Mouse (Mus musculus) heart, adult 11 months (tissue): Measurements from ENCODE around the gene Kbtbd7.
"Not testable (repeated sequence)": the region's sequence is repeated elsewhere in the genome, so short reads cannot be mapped to it uniquely, and the experiment has no call there.

ENCODE experiments used
- DNase-seq: peaks from one replicate; pipeline ENCODE4 v3.0.0; 2022

The Kbtbd7 gene

GRCm38 (mm10) chr14:79451681-79452590 lies 25.6 kb downstream of the Kbtbd7 start, which contains the start of gene Kbtbd6:
Gene Kbtbd6 (plus strand): TSS chr14:79451835.
- DNase-seq = peak; percentile 97

DNA sequence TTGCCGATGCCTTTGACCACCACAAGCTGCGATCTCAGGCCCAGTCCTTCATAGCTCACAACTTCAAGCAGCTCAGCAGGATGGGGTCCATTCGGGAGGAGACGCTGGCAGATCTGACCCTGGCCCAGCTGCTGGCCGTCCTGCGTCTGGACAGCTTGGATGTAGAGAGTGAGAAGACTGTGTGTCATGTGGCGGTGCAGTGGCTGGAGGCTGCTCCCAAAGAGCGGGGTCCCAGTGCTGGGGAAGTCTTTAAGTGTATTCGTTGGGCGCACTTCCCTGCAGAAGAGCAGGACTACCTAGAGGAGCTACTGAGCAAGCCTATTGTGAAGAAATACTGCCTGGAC lies 26.3 kb downstream of the Kbtbd7 start:
- not testable (repeated sequence) for DNase-seq

GRCm38 (mm10) chr14:79460401-79460800 lies 34.1 kb downstream of the Kbtbd7 start:
- DNase-seq = peak; percentile 71

DNA sequence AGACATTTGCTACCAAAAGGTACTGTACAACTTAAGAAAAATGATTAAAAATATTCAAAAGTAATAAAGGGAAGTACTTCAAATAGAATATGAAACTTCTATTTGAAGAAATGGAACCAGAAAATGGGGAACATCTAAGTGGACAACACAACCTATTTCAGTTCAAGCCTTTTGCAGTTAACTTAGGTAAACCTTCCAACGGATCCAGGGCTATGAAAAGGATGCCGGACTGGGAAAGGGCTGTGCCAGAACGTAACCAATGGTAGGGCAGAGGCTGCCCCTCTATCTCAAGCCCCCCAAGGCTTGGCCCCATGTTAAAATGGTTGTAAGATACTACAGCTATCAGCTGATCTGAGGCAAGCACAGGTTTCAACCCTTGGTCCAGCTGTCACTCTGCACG lies 34.7 kb downstream of the Kbtbd7 start:
- peak; percentile 71 for DNase-seq

DNA sequence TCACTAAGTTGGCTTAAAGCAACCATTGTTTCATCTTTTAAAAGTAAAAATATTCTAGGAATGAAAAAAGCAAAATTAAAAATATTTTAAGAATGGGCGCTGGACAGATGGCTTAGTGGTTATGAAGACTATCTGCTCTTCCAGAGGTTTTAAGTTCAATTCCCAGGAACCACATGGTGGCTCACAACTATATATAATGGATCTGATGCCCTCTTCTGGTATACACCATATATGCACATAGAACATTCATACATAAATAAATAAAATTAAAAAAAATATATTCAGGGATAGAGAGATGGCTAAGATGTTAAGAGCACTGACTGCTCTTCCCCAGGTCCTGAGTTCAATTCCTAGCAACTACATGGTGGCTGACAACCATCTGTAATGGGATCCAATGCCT lies 39.3 kb downstream of the Kbtbd7 start:
- peak; percentile 11 for DNase-seq

- DNase-seq = peak; percentile 80
Measured at GRCm38 (mm10) chr14:79467621-79468020, 41.3 kb downstream of the Kbtbd7 start.

- DNase-seq = peak; percentile 81
Measured at GRCm38 (mm10) chr14:79473384-79473783, 47.1 kb downstream of the Kbtbd7 start.
